Mouse (Mus musculus) stomach, embryonic 14.5 days (tissue): Measurements from ENCODE around the gene Gab2. TPM values are rescaled to one million over a fixed set of nuclear protein-coding genes. Genes with fewer than 3 reads are reported as not detected.

ENCODE experiments used
- ATAC-seq: fragments of 200-750 bp; cut with Nextera tagmentation; 2 replicates; pipeline ENCODE4 v1.8.0; 2017; ENCODE audit warnings: low read depth, moderate TSS enrichment; ENCODE audit not compliant: insufficient number of reproducible peaks, insufficient read depth, low FRiP score
- H3K27ac ChIP-seq: fragments of 300-500 bp; sonication (generic); 2 replicates; pipeline ENCODE4 v1.5.1; 2014; ENCODE audit warnings: mild to moderate bottlenecking, low read length, moderate library complexity, mixed read lengths
- H3K27me3 ChIP-seq: fragments of 300-500 bp; sonication (generic); 2 replicates; pipeline ENCODE4 v1.6.1; 2014; ENCODE audit warnings: low read length, control low read depth, mixed read lengths; ENCODE audit not compliant: control insufficient read depth, insufficient read depth
- H3K36me3 ChIP-seq: fragments of 300-500 bp; sonication (generic); 2 replicates; pipeline ENCODE4 v1.6.1; 2014; ENCODE audit warnings: mild to moderate bottlenecking, control low read depth, low read length, moderate library complexity, mixed read lengths; ENCODE audit not compliant: control insufficient read depth, insufficient read depth
- H3K4me1 ChIP-seq: fragments of 300-500 bp; sonication (generic); 2 replicates; pipeline ENCODE4 v1.6.1; 2014; ENCODE audit warnings: low read length, control low read depth, mixed read lengths; ENCODE audit not compliant: control insufficient read depth, insufficient read depth
- H3K4me2 ChIP-seq: fragments of 300-500 bp; sonication (generic); replicated peaks from 2 replicates; pipeline ENCODE4 v1.6.1; 2014; ENCODE audit warnings: low read depth, low read length, control low read depth
- H3K4me3 ChIP-seq: fragments of 300-500 bp; sonication (generic); 2 replicates; pipeline ENCODE4 v1.5.1; 2014; ENCODE audit warnings: low read depth, low read length, control low read depth
- H3K9ac ChIP-seq: fragments of 300-500 bp; sonication (generic); replicated peaks from 2 replicates; pipeline ENCODE4 v1.6.1; 2014; ENCODE audit warnings: low read depth, mild to moderate bottlenecking, control low read depth, low read length, moderate library complexity, mixed read lengths
- H3K9me3 ChIP-seq: fragments of 300-500 bp; sonication (generic); 2 replicates; pipeline ENCODE4 v1.6.1; 2016; ENCODE audit warnings: low read depth, low read length, control low read depth; ENCODE audit not compliant: control insufficient read depth
- WGBS: fragments of 180-500 bp; shearing (Covaris S2); extraction: QIAGEN DNeasy Blood & Tissue Kit; methylation state at CpG from one replicate; pipeline ENCODE4 v1.1.7; 2014; 5-methylcytosine and 5-hydroxymethylcytosine counted together
- polyA plus RNA-seq: library from polyadenylated mRNA; unstranded; fragments of >200 nt; fragmentation: Nextera tagmentation; extraction: Ambion mirVana; gene quantifications from 2 replicates; pipeline ENCODE4 v1.2.1, GENCODE M21; 2014

Gene Gab2
- polyA plus RNA-seq, 1 experiment from 2014 or later: 9.7 TPM

GRCm38 (mm10) chr7:97187387-97188081 lies 106.1 kb downstream of the Gab2 start:
- 96% methylated on average over 2 of the region's 2 CpGs for WGBS
- Histone ChIP-seq H3K27ac (no peak overlapping the region), H3K27me3 (no peaks in the 10 kb centered on the region), H3K36me3 (no peaks in the 10 kb centered on the region), H3K9ac (no peak overlapping the region), H3K4me2 (no peak overlapping the region), H3K4me3 (no peak overlapping the region), H3K9me3 (no peaks in the 10 kb centered on the region), H3K4me1 (no peaks in the 10 kb centered on the region)
- ATAC-seq: no peak

- no peak for ATAC-seq
- 54% methylated on average over 1 of the region's 1 CpGs for WGBS
These were observed 107.7 kb downstream of the Gab2 start for GRCm38 (mm10) chr7:97189116-97189515.

GRCm38 (mm10) chr7:97203907-97204306 lies 122.5 kb downstream of the Gab2 start:
- no peak overlapping the region for H3K9ac ChIP-seq
- ATAC-seq: no peak
- no peaks in the 10 kb centered on the region for H3K27me3 ChIP-seq
- WGBS: 77% methylated on average over 2 of the region's 2 CpGs
- no peaks in the 10 kb centered on the region for H3K36me3 ChIP-seq
- no peak overlapping the region for H3K4me3 ChIP-seq
- no peaks in the 10 kb centered on the region for H3K9me3 ChIP-seq
- H3K27ac ChIP-seq: no peak overlapping the region
- H3K4me2 ChIP-seq: no peak overlapping the region
- H3K4me1 ChIP-seq: no peaks in the 10 kb centered on the region

More at GRCm38 (mm10) chr7:97189116-97189515, 107.7 kb downstream of the Gab2 start:
- H3K36me3 ChIP-seq: no peaks in the 10 kb centered on the region
- no peak overlapping the region for H3K4me2 ChIP-seq
- H3K27ac ChIP-seq: no peak overlapping the region
- no peaks in the 10 kb centered on the region for H3K9me3 ChIP-seq
- no peaks in the 10 kb centered on the region for H3K27me3 ChIP-seq
- no peaks in the 10 kb centered on the region for H3K4me1 ChIP-seq
- H3K4me3 ChIP-seq: no peak overlapping the region
- H3K9ac ChIP-seq: no peak overlapping the region

- no peak for ATAC-seq
- Histone ChIP-seq H3K4me3 (no peak overlapping the region), H3K4me2 (no peak overlapping the region), H3K27me3 (no peaks in the 10 kb centered on the region), H3K4me1 (no peaks in the 10 kb centered on the region), H3K36me3 (no peaks in the 10 kb centered on the region), H3K9me3 (no peaks in the 10 kb centered on the region), H3K9ac (no peak overlapping the region), H3K27ac (no peak overlapping the region)
- WGBS: 46% methylated on average over 1 of the region's 1 CpGs
These were observed 127.6 kb downstream of the Gab2 start for GRCm38 (mm10) chr7:97208811-97209549.

GRCm38 (mm10) chr7:97210064-97210685 lies 128.8 kb downstream of the Gab2 start:
- no peak overlapping the region for H3K4me3 ChIP-seq
- no peaks in the 10 kb centered on the region for H3K36me3 ChIP-seq
- no peak overlapping the region for H3K9ac ChIP-seq
- H3K9me3 ChIP-seq: no peaks in the 10 kb centered on the region
- ATAC-seq: no peak
- no peak overlapping the region for H3K4me2 ChIP-seq
- no peaks in the 10 kb centered on the region for H3K27me3 ChIP-seq
- no peaks in the 10 kb centered on the region for H3K4me1 ChIP-seq
- no peak overlapping the region for H3K27ac ChIP-seq

GRCm38 (mm10) chr7:97211117-97211516 lies 129.7 kb downstream of the Gab2 start:
- Histone ChIP-seq H3K27ac (no peak overlapping the region), H3K9me3 (no peaks in the 10 kb centered on the region), H3K4me1 (no peaks in the 10 kb centered on the region), H3K9ac (no peak overlapping the region), H3K4me2 (no peak overlapping the region), H3K27me3 (no peaks in the 10 kb centered on the region), H3K36me3 (no peaks in the 10 kb centered on the region), H3K4me3 (no peak overlapping the region)
- WGBS: 78% methylated on average over 4 of the region's 4 CpGs
- no peak for ATAC-seq

GRCm38 (mm10) chr7:97223836-97224235 lies 142.4 kb downstream of the Gab2 start:
- no peaks in the 10 kb centered on the region for H3K36me3 ChIP-seq
- H3K4me1 ChIP-seq: no peaks in the 10 kb centered on the region
- H3K4me3 ChIP-seq: no peak overlapping the region
- WGBS: 79% methylated on average over 2 of the region's 2 CpGs
- no peak overlapping the region for H3K9ac ChIP-seq
- no peak overlapping the region for H3K4me2 ChIP-seq
- ATAC-seq: no peak
- no peaks in the 10 kb centered on the region for H3K27me3 ChIP-seq
- H3K27ac ChIP-seq: no peak overlapping the region
- no peaks in the 10 kb centered on the region for H3K9me3 ChIP-seq

- Histone ChIP-seq H3K4me1 (peaks cover 5% of the 10 kb centered on the region; the same call in 1 of the 2 replicates), H3K9me3 (no peaks in the 10 kb centered on the region), H3K27ac (no peak overlapping the region; the same call in none of the 2 replicates), H3K9ac (no peak overlapping the region), H3K4me3 (no peak overlapping the region), H3K4me2 (no peak overlapping the region), H3K27me3 (no peaks in the 10 kb centered on the region), H3K36me3 (no peaks in the 10 kb centered on the region)
- ATAC-seq: no peak
- WGBS: 81% methylated on average over 2 of the region's 2 CpGs
These were observed 164.0 kb downstream of the Gab2 start for GRCm38 (mm10) chr7:97245261-97245949.
